In genomic region chr19:3388629-3389057, GRCm38 (mm10) we compare ENCODE assay signal across 8 mouse cellular contexts. TPM values are rescaled to one million over a fixed set of nuclear protein-coding genes. Genes with fewer than 3 reads are reported as not detected.
DNase-seq lines count a peak whose midpoint lies in the region; ATAC-seq lines count a peak whose summit lies in the region.

Tesmin (plus strand) TSS chr19:3388857.

- intact Hi-C loops in gastrocnemius, postnatal 14 days (cut with DNase I; ENCODE audit: low total_unique reads), result loop anchor here (5.0 kb wide), 1 partner anchor 64 kb away; no protein-coding TSS in a partner anchor

- peaks cover 16% of the 10 kb centered on the region for H3K4me1 ChIP-seq in megakaryocyte, embryonic 14.5 days

- peak; percentile 69 for ATAC-seq in inflammation-experienced regulatory T-cells, adult 6 months

- DNase-seq in adrenal gland, adult 2 months, result peak; percentile 92
- peak; percentile 89 for DNase-seq in embryo, embryonic 11 days
- peak; percentile 90 for DNase-seq in gastrocnemius, postnatal 14 days
- peak; percentile 64 to 75 for DNase-seq in left cerebral cortex, adult 9 months (ENCODE audit: low spot score in 2 of 2)
- DNase-seq in right cerebral cortex, adult 2 months (ENCODE audit: low spot score in 2 of 2), result peak; percentile 38 to 59
- DNase-seq in urinary bladder, postnatal 10 days (ENCODE audit: low spot score), result peak; percentile 45

- H3K4me3 ChIP-seq in megakaryocyte, embryonic 14.5 days (replicated peaks), result peak within 1 kb of the TSS; percentile 93

- H3K9me3 ChIP-seq in megakaryocyte, embryonic 14.5 days, result peaks cover 10% of the 10 kb centered on the region

- peaks cover 31% of the 10 kb centered on the region for H3K36me3 ChIP-seq in megakaryocyte, embryonic 14.5 days (replicated peaks; ENCODE audit: low read length)

- H3K27me3 ChIP-seq in megakaryocyte, embryonic 14.5 days (replicated peaks), result peaks cover 4% of the 10 kb centered on the region

RNA-seq across cellular contexts. Expression of gene Tesmin, which starts in this region (rescaled TPM):
- total RNA-seq in adrenal gland, adult 2 months (2021), result 1 to 10 TPM in 1 of 2 experiments, under 1 TPM in 1; 0.35 to 1.0 TPM
- 0.44 and 0.54 TPM in 2 replicates for polyA plus RNA-seq in adrenal gland, adult 2 months (2012; rRNA removed)
- under 1 TPM; 0.20 to 0.43 TPM for total RNA-seq in gastrocnemius, postnatal 14 days (2021)
- not detected for polyA plus RNA-seq in inflammation-experienced regulatory T-cells, adult 6 months (2017; shearing (Covaris generic))
- 1.0 and 2.5 TPM in 2 replicates for polyA plus RNA-seq in megakaryocyte, embryonic 14.5 days (2012; ENCODE audit: insufficient read depth, low replicate concordance)

Comparison
In these comparisons a context has a peak if more than half of its experiments do, and no peak if none do; other contexts are left out.
1. Peak in every context shown above with its lines: DNase-seq, ATAC-seq and H3K4me3 ChIP-seq.
2. Peak in DNase-seq in gastrocnemius, postnatal 14 days; RNA of the gene not detected or under 1 TPM.
3. Peak in ATAC-seq in inflammation-experienced regulatory T-cells, adult 6 months; RNA of the gene not detected or under 1 TPM.